Mouse (Mus musculus) thymus, adult 2 months (tissue): Measurements from ENCODE around the gene Cct8. TPM values are rescaled to one million over a fixed set of nuclear protein-coding genes. Genes with fewer than 3 reads are reported as not detected.
"Not testable (repeated sequence)": the region's sequence is repeated elsewhere in the genome, so short reads cannot be mapped to it uniquely, and the experiment has no call there.

ENCODE experiments used
- DNase-seq: peaks from one replicate; pipeline ENCODE4 v3.0.0; 2021
- H3K27ac ChIP-seq: fragments of 200-500 bp; 2 replicates; pipeline ENCODE4 v1.5.1; 2012; ENCODE audit warnings: low read length, control low read depth; ENCODE audit not compliant: control insufficient read depth, insufficient read depth
- H3K27me3 ChIP-seq: fragments of 200-500 bp; 2 replicates; pipeline ENCODE4 v1.6.1; 2012; ENCODE audit warnings: mild to moderate bottlenecking, low read length, moderate library complexity, mixed read lengths; ENCODE audit not compliant: control insufficient read depth, insufficient read depth
- H3K36me3 ChIP-seq: fragments of 200-500 bp; 2 replicates; pipeline ENCODE4 v1.6.1; 2012; ENCODE audit warnings: mild to moderate bottlenecking, low read length, moderate library complexity; ENCODE audit not compliant: control insufficient read depth, insufficient read depth
- H3K4me1 ChIP-seq: fragments of 200-500 bp; replicated peaks from 2 replicates; pipeline ENCODE4 v1.6.1; 2012; ENCODE audit warnings: low read length; ENCODE audit not compliant: control insufficient read depth, insufficient read depth
- H3K4me3 ChIP-seq: fragments of 200-500 bp; 2 replicates; pipeline ENCODE4 v1.5.1; 2012; ENCODE audit warnings: mild to moderate bottlenecking, low read length, control low read depth, moderate library complexity; ENCODE audit not compliant: control insufficient read depth, insufficient read depth
- CTCF ChIP-seq: fragments of 200-500 bp; IDR thresholded peaks from 2 replicates; pipeline ENCODE4 v1.5.1; 2012; ENCODE audit warnings: mild to moderate bottlenecking, control low read depth, low read length, moderate library complexity, borderline replicate concordance; ENCODE audit not compliant: control insufficient read depth, poor library complexity, insufficient read depth; ENCODE audit errors: extremely low read depth
- POLR2A ChIP-seq: fragments of 200-500 bp; IDR thresholded peaks from 2 replicates; pipeline ENCODE4 v1.6.1; 2012; ENCODE audit warnings: mild to moderate bottlenecking, low read length, control low read depth, moderate library complexity; ENCODE audit not compliant: control insufficient read depth, poor library complexity, insufficient read depth; ENCODE audit errors: extremely low read depth
- WGBS: fragments of 180-500 bp; shearing (Covaris S2); methylation state at CpG from one replicate; pipeline ENCODE4 v1.1.7; 2018; 5-methylcytosine and 5-hydroxymethylcytosine counted together
- polyA plus RNA-seq: library from polyadenylated mRNA; depleted of rRNA; stranded (reverse); fragments of >200 nt; gene quantifications from 2 replicates; pipeline ENCODE4 v1.2.3, GENCODE M21; 2012

Gene Cct8
- polyA plus RNA-seq, 1 experiment: 36.1 TPM

- Histone ChIP-seq H3K27ac (no peak overlapping the region), H3K27me3 (no peaks in the 10 kb centered on the region), H3K36me3 (no peaks in the 10 kb centered on the region), H3K4me3 (no peak overlapping the region), H3K4me1 (peaks cover 3% of the 10 kb centered on the region; the same call in 1 of the 2 replicates)
- 80% methylated on average over 13 of the region's 13 CpGs for WGBS
- DNase-seq: no peak
- TF ChIP-seq POLR2A (no peak), CTCF (no peak)
These were observed 5.8 kb upstream of the Cct8 start for GRCm38 (mm10) chr16:87501304-87502078.

- H3K4me3 ChIP-seq: no peak overlapping the region
- no peak overlapping the region for H3K27ac ChIP-seq
- no peaks in the 10 kb centered on the region for H3K27me3 ChIP-seq
- H3K36me3 ChIP-seq: no peaks in the 10 kb centered on the region
- H3K4me1 ChIP-seq: peaks cover 3% of the 10 kb centered on the region; the same call in 1 of the 2 replicates
- TF ChIP-seq POLR2A: no peak
- no peak for TF ChIP-seq CTCF
- WGBS: 98% methylated on average over 6 of the region's 6 CpGs
- no peak for DNase-seq
These were observed 3.9 kb upstream of the Cct8 start for GRCm38 (mm10) chr16:87499556-87499955.

GRCm38 (mm10) chr16:87497171-87497570 lies 1.5 kb upstream of the Cct8 start:
- WGBS: 92% methylated on average over 6 of the region's 6 CpGs
- TF ChIP-seq CTCF (no peak), POLR2A (no peak)

GRCm38 (mm10) chr16:87496728-87497127 lies 1.1 kb upstream of the Cct8 start:
- Histone ChIP-seq H3K27ac (no peak overlapping the region), H3K27me3 (no peaks in the 10 kb centered on the region), H3K4me1 (peaks cover 5% of the 10 kb centered on the region), H3K36me3 (peaks cover 16% of the 10 kb centered on the region), H3K4me3 (no peak overlapping the region)
- no peak for TF ChIP-seq POLR2A
- no peak for TF ChIP-seq CTCF
- DNase-seq: no peak
- WGBS: 95% methylated on average over 2 of the region's 2 CpGs

More at GRCm38 (mm10) chr16:87497171-87497570, 1.5 kb upstream of the Cct8 start:
- H3K36me3 ChIP-seq: peaks cover 12% of the 10 kb centered on the region
- no peak overlapping the region for H3K27ac ChIP-seq
- H3K4me3 ChIP-seq: no peak overlapping the region
- DNase-seq: no peak
- H3K4me1 ChIP-seq: peaks cover 5% of the 10 kb centered on the region
- no peaks in the 10 kb centered on the region for H3K27me3 ChIP-seq

- no peak for DNase-seq
- Histone ChIP-seq H3K4me1 (peaks cover 5% of the 10 kb centered on the region), H3K27ac (no peak overlapping the region), H3K36me3 (peaks cover 27% of the 10 kb centered on the region), H3K4me3 (peak overlapping the region; percentile 85), H3K27me3 (no peaks in the 10 kb centered on the region)
- TF ChIP-seq CTCF (no peak), POLR2A (no peak)
- WGBS: under 1% methylated on average over 39 of the region's 39 CpGs
These were observed 568 bp downstream of the Cct8 start for GRCm38 (mm10) chr16:87494955-87495655.

GRCm38 (mm10) chr16:87492191-87492792 lies 3.4 kb downstream of the Cct8 start:
- not testable (repeated sequence) for H3K27ac ChIP-seq, H3K27me3 ChIP-seq, DNase-seq, H3K4me3 ChIP-seq, H3K4me1 ChIP-seq
- peaks cover 49% of the 10 kb centered on the region for H3K36me3 ChIP-seq
- 96% methylated on average over 12 of the region's 12 CpGs for WGBS
